Mouse (Mus musculus) thymus, adult 2 months (tissue): ENCODE results near the gene 9530077C05Rik.

Experiments
- CTCF ChIP-seq: fragments of 200-500 bp; IDR thresholded peaks from 2 replicates; pipeline ENCODE4 v1.5.1; 2012; ENCODE audit warnings: mild to moderate bottlenecking, control low read depth, low read length, moderate library complexity, borderline replicate concordance; ENCODE audit not compliant: control insufficient read depth, poor library complexity, insufficient read depth; ENCODE audit errors: extremely low read depth
- POLR2A ChIP-seq: fragments of 200-500 bp; IDR thresholded peaks from 2 replicates; pipeline ENCODE4 v1.6.1; 2012; ENCODE audit warnings: mild to moderate bottlenecking, low read length, control low read depth, moderate library complexity; ENCODE audit not compliant: control insufficient read depth, poor library complexity, insufficient read depth; ENCODE audit errors: extremely low read depth

- TF ChIP-seq CTCF (no peak), POLR2A (no peak)
These were observed 58.3 kb downstream of the 9530077C05Rik start, which contains the start of gene Rp9 for GRCm38 (mm10) chr9:22469643-22470042.
